Mouse (Mus musculus): Measurements from ENCODE around the gene Clybl.

DNA sequence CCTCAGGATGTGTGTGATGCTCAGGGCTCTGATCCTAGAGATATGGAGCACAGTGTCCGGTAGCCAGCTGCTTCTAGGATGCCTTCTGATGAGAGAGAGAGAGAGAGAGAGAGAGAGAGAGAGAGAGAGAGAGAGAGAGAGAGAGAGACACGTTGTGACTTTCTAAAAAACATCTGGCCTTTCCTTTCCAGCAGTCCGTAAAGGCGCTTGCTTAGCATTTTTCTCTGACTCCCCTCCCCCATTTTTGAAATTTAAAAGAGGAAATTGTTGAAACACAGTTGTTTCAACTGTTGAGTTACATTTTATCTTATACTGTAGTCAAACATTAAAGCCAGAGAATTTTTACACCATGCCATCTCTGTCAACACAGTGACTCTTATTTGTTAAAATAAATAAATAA lies 114.9 kb downstream of the Clybl start:
- no peak for TF ChIP-seq CTCF (IDR thresholded peaks at IDR 0.05; ENCODE audit: borderline replicate concordance, insufficient read depth, low read depth, low read length)
- no peak for TF ChIP-seq POLR2A (IDR thresholded peaks at IDR 0.05; ENCODE audit: borderline replicate concordance, insufficient read depth, low read length)

All from cerebellum, adult 2 months (tissue).